Mouse (Mus musculus) limb, embryonic 11.5 days (tissue): ENCODE measurements around the gene Actn4. TPM values are rescaled to one million over a fixed set of nuclear protein-coding genes. Genes with fewer than 3 reads are reported as not detected.
"Not testable (repeated sequence)": the region's sequence is repeated elsewhere in the genome, so short reads cannot be mapped to it uniquely, and the experiment has no call there.

Experiments used
- ATAC-seq: fragments of 200-750 bp; cut with Nextera tagmentation; 2 replicates; pipeline ENCODE4 v1.8.0; 2017; ENCODE audit warnings: low read depth; ENCODE audit not compliant: insufficient number of reproducible peaks, low FRiP score, low TSS enrichment
- DNase-seq: peaks from one replicate; pipeline ENCODE4 v3.0.0-alpha.2; 2015; ENCODE audit warnings: low spot score
- H3K27ac ChIP-seq: fragments of 300-500 bp; sonication (generic); replicated peaks from 2 replicates; pipeline ENCODE4 v1.5.1; 2014; ENCODE audit warnings: low read depth, mild to moderate bottlenecking, low read length
- H3K27me3 ChIP-seq: fragments of 300-500 bp; sonication (generic); 2 replicates; pipeline ENCODE4 v1.6.1; 2014; ENCODE audit warnings: mild to moderate bottlenecking, low read length, mixed read lengths; ENCODE audit not compliant: control insufficient read depth, insufficient read depth
- H3K36me3 ChIP-seq: fragments of 300-500 bp; sonication (generic); 2 replicates; pipeline ENCODE4 v1.6.1; 2014; ENCODE audit warnings: mild to moderate bottlenecking, low read length, moderate library complexity, mixed read lengths; ENCODE audit not compliant: control insufficient read depth, insufficient read depth
- H3K4me1 ChIP-seq: fragments of 300-500 bp; sonication (generic); 2 replicates; pipeline ENCODE4 v1.6.1; 2014; ENCODE audit warnings: low read length, mixed read lengths; ENCODE audit not compliant: control insufficient read depth, insufficient read depth
- H3K4me2 ChIP-seq: fragments of 300-500 bp; sonication (generic); 2 replicates; pipeline ENCODE4 v1.6.1; 2014; ENCODE audit warnings: low read depth, mild to moderate bottlenecking, moderate library complexity; ENCODE audit not compliant: severe bottlenecking
- H3K4me3 ChIP-seq: fragments of 300-500 bp; sonication (generic); 2 replicates; pipeline ENCODE4 v1.5.1; 2014; ENCODE audit warnings: low read depth, low read length
- H3K9ac ChIP-seq: fragments of 300-500 bp; sonication (generic); 2 replicates; pipeline ENCODE4 v1.6.1; 2014; ENCODE audit warnings: mild to moderate bottlenecking, low read length
- H3K9me3 ChIP-seq: fragments of 300-500 bp; sonication (generic); 2 replicates; pipeline ENCODE4 v1.6.1; 2016; ENCODE audit warnings: low read length; ENCODE audit not compliant: control insufficient read depth
- WGBS: fragments of 180-500 bp; shearing (Covaris S2); extraction: QIAGEN DNeasy Blood & Tissue Kit; methylation state at CpG from one replicate; pipeline ENCODE4 v1.1.7; 2014; 5-methylcytosine and 5-hydroxymethylcytosine counted together
- polyA plus RNA-seq: library from polyadenylated mRNA; unstranded; fragments of >200 nt; fragmentation: Nextera tagmentation; extraction: Ambion mirVana; gene quantifications from 2 replicates; pipeline ENCODE4 v1.2.1, GENCODE M21; 2014

Actn4 gene
- polyA plus RNA-seq, 1 experiment from 2014 or later: 208 TPM

- Histone ChIP-seq H3K27ac (no peak overlapping the region), H3K27me3 (no peaks in the 10 kb centered on the region), H3K9me3 (no peaks in the 10 kb centered on the region), H3K36me3 (peaks cover 31% of the 10 kb centered on the region; the same call in 1 of the 2 replicates), H3K4me2 (no peak overlapping the region), H3K9ac (no peak overlapping the region), H3K4me3 (no peak overlapping the region), H3K4me1 (peaks cover 4% of the 10 kb centered on the region)
- 97% methylated on average over 9 of the region's 9 CpGs for WGBS
- DNase-seq (no peak), ATAC-seq (no peak)
These were observed 15.4 kb upstream of the Actn4 start for GRCm38 (mm10) chr7:28977556-28977955.

GRCm38 (mm10) chr7:28973025-28973424 lies 10.9 kb upstream of the Actn4 start:
- Histone ChIP-seq H3K4me3 (no peak overlapping the region), H3K9me3 (no peaks in the 10 kb centered on the region), H3K27me3 (no peaks in the 10 kb centered on the region), H3K4me2 (no peak overlapping the region), H3K36me3 (peaks cover 27% of the 10 kb centered on the region), H3K27ac (no peak overlapping the region), H3K4me1 (no peaks in the 10 kb centered on the region), H3K9ac (no peak overlapping the region)
- no peak for ATAC-seq
- no peak for DNase-seq
- WGBS: 84% methylated on average over 8 of the region's 8 CpGs

- Histone ChIP-seq H3K9ac (no peak overlapping the region), H3K27ac (no peak overlapping the region), H3K4me3 (no peak overlapping the region), H3K27me3 (no peaks in the 10 kb centered on the region), H3K36me3 (peaks cover 23% of the 10 kb centered on the region), H3K4me2 (no peak overlapping the region), H3K9me3 (no peaks in the 10 kb centered on the region), H3K4me1 (no peaks in the 10 kb centered on the region)
- ATAC-seq (no peak), DNase-seq (peak; percentile 91)
- WGBS: 68% methylated on average over 8 of the region's 8 CpGs
These were observed 10.4 kb upstream of the Actn4 start for GRCm38 (mm10) chr7:28972542-28972985.

- Histone ChIP-seq H3K9me3 (no peaks in the 10 kb centered on the region), H3K4me2 (no peak overlapping the region), H3K4me1 (no peaks in the 10 kb centered on the region), H3K27ac (no peak overlapping the region), H3K36me3 (peaks cover 19% of the 10 kb centered on the region), H3K9ac (no peak overlapping the region), H3K27me3 (no peaks in the 10 kb centered on the region), H3K4me3 (no peak overlapping the region)
- DNase-seq (no peak), ATAC-seq (no peak)
- 83% methylated on average over 6 of the region's 6 CpGs for WGBS
These were observed 9.7 kb upstream of the Actn4 start for GRCm38 (mm10) chr7:28971770-28972269.

GRCm38 (mm10) chr7:28971029-28971428 lies 8.9 kb upstream of the Actn4 start:
- ATAC-seq (no peak), DNase-seq (no peak)
- Histone ChIP-seq H3K36me3 (peaks cover 17% of the 10 kb centered on the region), H3K4me2 (no peak overlapping the region), H3K27me3 (no peaks in the 10 kb centered on the region), H3K4me1 (no peaks in the 10 kb centered on the region), H3K27ac (no peak overlapping the region), H3K4me3 (no peak overlapping the region), H3K9ac (no peak overlapping the region), H3K9me3 (no peaks in the 10 kb centered on the region)
- 92% methylated on average over 7 of the region's 7 CpGs for WGBS

GRCm38 (mm10) chr7:28969672-28970394 lies 7.7 kb upstream of the Actn4 start:
- Histone ChIP-seq H3K9me3 (no peaks in the 10 kb centered on the region), H3K4me2 (no peak overlapping the region), H3K9ac (no peak overlapping the region), H3K27me3 (no peaks in the 10 kb centered on the region), H3K4me1 (no peaks in the 10 kb centered on the region), H3K4me3 (no peak overlapping the region), H3K27ac (no peak overlapping the region), H3K36me3 (peaks cover 16% of the 10 kb centered on the region)
- WGBS: 75% methylated on average over 12 of the region's 12 CpGs
- DNase-seq: no peak
- peak; percentile 35; the same call in 1 of the 2 replicates for ATAC-seq

- H3K9me3 ChIP-seq: no peaks in the 10 kb centered on the region
- DNase-seq (no peak), ATAC-seq (no peak)
- 100% methylated on average over 1 of the region's 1 CpGs for WGBS
- no peak overlapping the region for H3K9ac ChIP-seq
- H3K4me3 ChIP-seq: no peak overlapping the region
- H3K27ac ChIP-seq: no peak overlapping the region
- H3K4me2 ChIP-seq: no peak overlapping the region
- H3K36me3 ChIP-seq: peaks cover 13% of the 10 kb centered on the region
- H3K4me1 ChIP-seq: no peaks in the 10 kb centered on the region
- no peaks in the 10 kb centered on the region for H3K27me3 ChIP-seq
These were observed 7.1 kb upstream of the Actn4 start for GRCm38 (mm10) chr7:28969271-28969670.

- WGBS: 93% methylated on average over 8 of the region's 8 CpGs
- not testable (repeated sequence) for DNase-seq, H3K4me3 ChIP-seq, ATAC-seq, H3K4me2 ChIP-seq, H3K27ac ChIP-seq, H3K27me3 ChIP-seq, H3K36me3 ChIP-seq, H3K9ac ChIP-seq, H3K4me1 ChIP-seq, H3K9me3 ChIP-seq
These were observed 6.0 kb upstream of the Actn4 start for GRCm38 (mm10) chr7:28968120-28968519.
